Mouse (Mus musculus): ENCODE data around the gene Nxn.

Nxn gene

GRCm38 (mm10) chr11:76401398-76401797, 2.5 kb upstream of the Nxn start:
- no peak for DNase-seq (ENCODE audit: low read depth, low spot score)

DNA sequence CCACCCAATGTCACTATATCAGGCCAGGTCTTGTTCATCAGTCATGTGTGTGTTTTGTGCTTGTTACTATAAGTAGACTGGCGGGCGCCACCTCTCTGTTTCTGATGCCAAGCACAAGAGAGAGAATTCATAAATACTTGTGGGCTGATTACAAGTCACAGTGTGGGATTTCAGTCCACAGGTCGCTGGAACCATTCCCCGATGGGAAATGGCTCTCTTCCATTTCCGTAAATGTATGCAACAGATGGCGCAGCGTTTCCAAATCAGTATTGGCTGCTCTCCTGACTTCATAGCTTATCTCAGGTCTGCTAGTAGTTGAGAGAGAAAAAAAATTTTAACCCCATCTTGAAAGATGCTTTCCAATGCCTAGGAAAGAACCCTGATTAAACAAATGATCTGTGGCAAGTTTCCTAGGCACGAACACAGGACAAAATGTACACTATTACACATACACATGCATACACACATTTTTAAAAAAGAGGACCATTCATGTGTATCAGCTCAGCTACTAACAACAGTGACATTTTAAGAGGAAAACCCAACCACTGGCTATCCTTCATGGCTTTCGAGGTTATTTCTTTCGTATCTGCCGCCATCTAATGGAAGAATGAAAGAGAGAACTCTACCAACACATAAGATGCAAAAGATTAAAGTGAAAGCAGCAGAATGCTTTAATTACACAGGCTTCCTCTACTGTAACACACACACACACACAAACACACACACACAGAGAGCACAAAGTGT, 819 bp upstream of the Nxn start:
- peak; percentile 57 for DNase-seq (ENCODE audit: low read depth, low spot score)

- DNase-seq (ENCODE audit: low read depth, low spot score) = no peak
Observed at GRCm38 (mm10) chr11:76398312-76398797, 585 bp downstream of the Nxn start.

DNA sequence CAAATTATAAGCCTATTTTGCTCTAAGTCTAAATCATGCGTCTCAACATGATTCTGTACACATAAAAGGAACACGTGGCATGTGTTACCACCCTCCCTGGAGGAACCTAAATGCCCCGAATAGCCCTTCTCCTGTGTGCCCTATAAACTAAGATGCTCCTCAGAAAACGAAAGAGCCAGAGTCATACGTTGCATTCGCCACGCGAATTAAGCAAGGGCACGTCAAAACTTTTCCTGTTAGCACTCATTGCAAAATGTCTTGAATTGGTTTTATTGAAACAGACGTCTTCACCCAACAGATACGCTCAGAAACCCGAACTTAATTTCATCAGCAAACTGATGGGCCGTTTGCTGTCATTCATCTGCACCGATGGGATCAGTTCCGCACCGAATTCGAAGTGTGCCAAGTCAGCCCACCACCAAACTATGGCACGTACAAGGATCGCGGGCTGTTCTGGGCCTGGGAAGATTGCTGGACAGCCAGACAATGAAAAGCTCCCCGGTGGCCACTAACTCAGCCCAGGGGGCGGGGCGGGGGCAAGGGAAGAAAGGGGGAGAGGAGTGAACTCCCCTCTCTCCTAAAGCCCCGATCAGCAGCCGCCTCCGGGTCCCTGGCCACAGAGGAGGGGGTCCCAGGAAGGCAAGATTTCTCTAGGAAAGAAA, 1.2 kb downstream of the Nxn start:
- DNase-seq (ENCODE audit: low read depth, low spot score) = peak; percentile 24

DNA sequence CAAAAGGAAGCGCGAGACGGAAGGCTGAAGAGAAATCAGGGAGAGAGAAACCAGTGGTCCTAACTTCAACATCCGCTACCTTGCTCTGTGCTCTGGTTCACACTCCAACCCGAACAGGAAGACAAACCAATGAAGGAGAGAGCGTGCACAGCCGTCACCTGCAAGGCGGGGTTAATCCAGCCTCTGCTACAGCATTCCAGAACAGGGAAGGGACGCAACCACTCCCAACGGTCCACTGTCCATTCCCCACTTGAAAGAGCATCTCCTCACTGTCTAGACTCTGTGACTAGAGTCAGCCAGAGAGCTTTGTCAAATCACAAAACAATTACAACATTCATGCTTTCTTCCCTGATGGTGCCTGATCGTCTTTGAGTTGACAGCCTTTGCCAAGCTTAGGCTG, 5.9 kb downstream of the Nxn start:
- no peak for DNase-seq (ENCODE audit: low read depth, low spot score)

DNA sequence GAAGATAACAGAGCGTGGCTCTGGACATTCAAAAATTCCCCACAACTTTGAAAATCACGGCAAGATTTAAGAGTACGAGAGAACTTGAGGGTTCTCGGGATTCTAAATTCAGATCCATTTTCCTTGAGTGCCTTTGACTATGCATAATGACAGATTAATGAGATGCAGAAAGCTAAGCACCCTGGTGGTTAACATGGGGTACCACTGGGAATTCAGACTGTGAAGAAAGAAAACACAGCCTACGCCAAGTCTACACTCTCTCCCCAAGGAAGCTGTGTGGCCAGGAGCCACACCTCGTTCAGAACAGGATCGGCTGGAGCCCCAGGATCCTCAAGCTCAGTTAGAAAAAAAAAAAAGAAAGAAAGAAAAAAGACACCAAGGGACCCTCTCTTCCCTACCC, 6.4 kb downstream of the Nxn start:
- no peak for DNase-seq (ENCODE audit: low read depth, low spot score)

DNA sequence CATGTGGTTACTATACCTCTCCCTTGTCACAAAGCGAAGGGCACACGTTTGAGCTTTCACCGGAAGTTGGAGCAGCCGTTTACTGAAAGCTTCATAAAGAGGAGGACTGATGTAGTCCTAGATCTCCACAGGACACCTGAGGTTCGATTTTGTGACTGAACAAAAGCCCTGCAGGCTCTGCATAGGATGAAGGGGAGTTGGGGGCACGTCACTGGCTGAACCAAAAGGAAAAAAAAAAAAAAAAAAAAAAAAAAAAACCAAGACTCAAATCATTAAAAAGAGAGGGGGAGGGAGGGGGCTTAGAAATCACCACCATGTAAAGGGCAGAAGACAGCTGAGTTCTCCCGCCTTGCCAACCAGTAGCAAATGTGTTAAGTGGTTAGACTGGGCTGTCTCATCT, 10.2 kb downstream of the Nxn start:
- DNase-seq (ENCODE audit: low read depth, low spot score) = no peak

DNA sequence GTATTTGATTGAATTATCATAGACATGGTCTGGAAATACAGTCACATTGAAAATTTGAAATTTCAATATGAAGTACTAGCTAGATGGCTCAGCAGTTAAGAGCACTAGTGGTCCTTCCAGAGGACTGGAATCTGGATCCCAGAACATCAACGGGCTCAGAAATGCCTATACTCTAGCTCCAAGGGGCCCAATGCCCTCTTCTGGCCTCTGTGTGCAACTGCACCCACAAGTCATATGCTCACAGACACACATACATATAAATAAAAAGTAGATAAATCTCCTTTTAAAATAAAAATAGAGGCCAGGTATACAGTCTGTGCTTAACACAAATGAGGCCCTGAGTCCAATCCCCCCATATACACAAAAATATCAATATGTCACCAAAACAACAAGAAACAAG, 11.8 kb downstream of the Nxn start:
- no peak for DNase-seq (ENCODE audit: low read depth, low spot score)

DNA sequence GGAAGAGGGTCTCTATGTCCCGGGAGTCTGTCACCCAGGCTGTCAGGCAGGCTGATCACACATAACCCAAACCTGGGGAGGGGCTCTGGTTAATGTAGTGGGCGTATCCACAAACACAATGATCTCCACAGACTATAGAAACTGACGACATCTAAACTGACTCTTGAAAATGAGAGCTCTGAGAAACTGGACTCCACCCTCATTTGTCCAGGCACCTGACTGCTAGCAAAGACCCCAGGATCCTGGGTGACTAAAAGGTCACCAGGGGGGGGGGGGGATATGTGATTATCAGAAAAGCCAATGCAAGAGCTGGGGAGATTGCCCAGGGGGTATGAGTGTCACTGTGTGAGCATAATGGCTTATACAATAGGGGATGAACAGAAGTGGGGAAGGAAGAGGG, 13.2 kb downstream of the Nxn start:
- DNase-seq (ENCODE audit: low read depth, low spot score) = no peak

DNA sequence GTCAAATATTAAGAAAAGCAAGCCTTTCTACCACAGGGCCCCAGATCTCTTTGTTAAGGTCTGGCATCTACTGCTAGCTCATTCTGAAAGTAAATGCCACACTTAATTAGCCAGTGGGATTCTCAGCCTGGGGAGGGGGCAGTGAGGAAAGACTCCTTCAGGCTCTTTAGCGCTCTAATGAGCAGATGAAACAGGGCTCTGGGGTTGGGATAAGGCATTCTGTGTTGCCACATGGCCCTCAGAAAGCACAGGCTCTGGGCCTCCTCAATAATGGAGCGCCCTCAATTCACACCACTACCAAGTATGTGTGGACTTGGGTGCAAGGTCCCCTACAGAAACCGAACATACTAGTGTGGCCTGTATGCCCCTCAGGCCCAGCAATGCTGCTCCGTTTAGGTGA, 13.9 kb downstream of the Nxn start:
- DNase-seq (ENCODE audit: low read depth, low spot score) = no peak

DNA sequence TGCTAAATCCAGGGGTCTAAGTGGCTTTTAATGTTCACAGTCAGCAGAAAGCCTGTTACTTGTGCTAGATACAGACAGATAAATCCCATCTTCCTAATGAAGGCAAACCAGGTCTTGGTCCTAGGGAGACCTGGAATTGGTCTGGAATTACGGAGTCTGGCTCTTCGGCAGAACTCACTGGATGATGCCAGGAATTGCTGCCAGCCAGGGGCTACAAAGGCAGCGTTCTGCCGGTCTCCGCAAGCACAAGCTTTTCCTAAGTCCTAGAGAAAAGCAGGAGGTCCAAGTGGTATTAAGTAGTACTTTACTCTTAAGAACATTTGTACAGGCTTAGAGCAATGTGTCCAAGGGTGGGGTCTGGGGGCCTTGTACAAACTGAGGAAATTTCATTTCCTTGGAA, 14.6 kb downstream of the Nxn start:
- no peak for DNase-seq (ENCODE audit: low read depth, low spot score)

DNA sequence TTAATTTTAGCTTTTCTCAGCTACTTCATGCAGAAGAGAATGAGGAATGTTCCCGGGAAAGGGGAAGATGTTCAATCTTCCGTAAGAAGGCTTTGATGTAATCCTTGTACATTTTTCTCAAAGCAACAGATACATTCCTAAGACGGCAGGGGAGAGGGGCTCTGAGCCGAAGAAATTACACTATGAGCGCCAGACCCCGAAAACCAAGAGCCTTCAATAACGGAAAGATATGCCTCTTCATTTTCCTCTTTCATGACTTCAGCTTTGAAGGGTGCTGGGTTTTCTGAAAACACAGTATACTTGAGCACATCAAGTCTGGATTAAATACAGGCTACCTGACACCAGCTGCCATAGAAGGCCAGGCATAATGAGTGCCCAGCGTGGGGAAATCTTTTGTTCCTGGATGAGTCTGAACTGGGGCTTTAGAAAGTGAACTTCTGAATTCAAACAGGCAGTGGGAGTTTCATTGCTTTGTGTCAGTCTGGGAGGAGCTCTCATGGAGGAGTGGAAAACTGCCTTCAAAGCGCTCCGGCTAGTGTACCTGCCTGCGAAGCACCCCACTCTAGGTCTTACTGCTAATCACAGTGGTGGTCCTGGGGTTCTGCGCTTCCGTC, 16.1 kb downstream of the Nxn start:
- no peak for DNase-seq (ENCODE audit: low read depth, low spot score)

- no peak for DNase-seq (ENCODE audit: low read depth, low spot score)
Observed at GRCm38 (mm10) chr11:76381201-76381885, 17.6 kb downstream of the Nxn start.

GRCm38 (mm10) chr11:76379921-76380544, 18.9 kb downstream of the Nxn start:
- DNase-seq (ENCODE audit: low read depth, low spot score) = no peak

DNA sequence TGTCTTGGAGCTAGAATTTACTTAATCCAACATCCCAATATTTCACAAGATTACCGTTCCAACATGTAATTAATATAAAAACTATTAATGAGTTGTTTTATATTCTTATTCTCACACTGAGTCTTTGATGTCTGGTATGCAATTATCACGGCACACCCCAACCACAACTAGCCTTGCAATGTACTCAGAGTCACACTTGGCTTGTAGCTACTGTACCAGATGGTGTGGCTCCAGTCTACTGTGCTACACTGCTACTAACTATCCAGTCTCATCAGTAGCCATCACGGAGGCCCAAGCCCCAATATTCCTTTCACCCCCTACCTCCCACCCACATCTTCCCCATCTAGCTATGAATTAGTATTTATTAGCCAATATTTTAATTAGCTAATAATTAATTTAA, 22.5 kb downstream of the Nxn start:
- DNase-seq (ENCODE audit: low read depth, low spot score) = no peak

DNA sequence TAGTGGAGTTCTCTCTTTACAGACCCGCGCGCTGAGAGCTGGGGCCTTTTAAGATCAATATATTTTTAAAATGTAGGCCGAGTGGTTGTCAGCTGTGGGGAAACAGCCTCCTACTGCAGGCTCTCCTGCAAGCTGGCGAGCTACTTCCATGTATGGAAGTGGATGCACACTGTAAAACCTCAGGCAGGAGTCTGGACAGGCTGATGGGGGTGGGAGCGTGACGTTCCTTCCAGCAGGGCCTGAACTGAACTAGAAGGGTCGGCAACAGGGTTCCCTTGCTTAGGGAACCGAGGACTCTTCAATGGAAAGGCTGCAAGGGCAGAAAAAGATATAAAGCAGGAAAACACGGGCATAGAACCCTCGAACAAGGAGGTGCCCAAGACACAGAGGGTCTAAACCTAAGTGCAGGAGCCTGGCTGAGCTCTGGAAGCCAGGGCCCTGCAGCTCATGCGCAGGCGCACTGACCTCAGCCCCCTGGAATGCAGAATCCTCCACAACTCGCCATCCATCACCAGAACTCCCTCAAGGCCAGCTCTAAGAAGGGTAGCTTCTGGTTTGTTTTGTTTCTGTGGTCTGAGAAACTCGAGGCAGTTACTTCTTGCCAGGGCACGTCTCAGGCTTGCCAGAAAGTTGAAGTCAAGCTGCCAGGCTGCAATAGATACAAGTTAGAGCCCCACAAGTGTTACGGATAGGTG, 24.3 kb downstream of the Nxn start:
- no peak for DNase-seq (ENCODE audit: low read depth, low spot score)

DNA sequence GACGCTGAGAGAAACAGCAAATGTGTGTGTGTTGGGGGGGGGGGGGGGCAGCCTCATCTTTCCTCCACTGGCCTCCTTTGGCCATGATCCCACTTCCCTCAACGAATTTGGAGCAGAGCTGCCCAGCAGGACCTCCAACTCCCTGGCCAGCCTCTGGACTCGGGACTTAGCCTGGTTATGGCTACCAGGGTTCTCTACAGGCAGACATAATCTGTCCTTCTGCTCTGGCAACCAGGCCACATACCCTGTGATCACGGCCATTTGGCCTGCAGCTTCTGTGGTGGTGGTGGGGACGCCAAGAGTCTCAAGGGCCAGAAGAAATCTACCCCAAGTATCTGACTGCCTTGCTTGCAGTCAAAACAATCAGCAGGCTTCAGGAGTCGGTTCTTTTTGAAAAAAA, 26.4 kb downstream of the Nxn start:
- no peak for DNase-seq (ENCODE audit: low read depth, low spot score)

- DNase-seq (ENCODE audit: low read depth, low spot score) = no peak
Observed at GRCm38 (mm10) chr11:76372120-76372519, 26.8 kb downstream of the Nxn start.

DNA sequence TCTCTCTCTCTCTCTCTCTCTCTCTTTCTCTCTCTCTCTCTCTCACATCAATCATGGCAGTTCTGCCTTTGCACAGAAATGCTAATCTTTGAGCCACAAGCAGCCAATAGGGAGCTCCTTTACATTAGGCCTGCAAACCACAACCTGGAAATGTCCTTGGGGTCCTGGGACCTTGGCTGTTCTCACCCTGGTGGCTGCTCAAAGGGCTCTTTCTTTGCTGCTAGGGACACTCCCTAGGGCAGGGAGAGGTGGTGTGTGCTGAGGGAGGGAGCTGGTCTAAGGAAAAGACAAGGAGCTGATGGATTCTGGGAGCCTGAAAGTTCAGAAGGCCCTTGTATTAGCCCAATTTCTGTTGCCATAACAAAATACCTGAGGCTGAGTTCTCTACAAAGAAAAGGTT, 28.4 kb downstream of the Nxn start:
- no peak for DNase-seq (ENCODE audit: low read depth, low spot score)

GRCm38 (mm10) chr11:76366720-76367119, 32.2 kb downstream of the Nxn start:
- DNase-seq (ENCODE audit: low read depth, low spot score) = no peak

DNA sequence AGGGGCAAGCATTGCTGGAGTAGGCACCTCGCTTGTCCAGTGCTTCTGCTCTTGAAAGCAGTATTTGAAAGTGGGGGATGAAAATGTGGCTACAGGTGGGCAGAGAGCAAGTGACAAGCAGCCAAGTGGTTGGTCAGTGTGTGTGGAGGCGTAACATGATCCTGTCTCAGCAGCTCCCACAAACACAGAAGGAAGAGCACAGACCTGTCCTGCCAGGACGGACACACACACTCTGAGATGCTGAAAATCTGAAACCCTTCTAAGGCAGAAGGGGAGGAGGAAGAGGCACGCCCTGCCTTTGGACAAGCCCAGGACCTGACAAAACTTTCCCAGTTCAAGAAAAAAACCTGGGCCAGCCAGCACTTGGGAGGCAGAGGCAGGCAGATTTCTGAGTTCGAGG, 34.9 kb downstream of the Nxn start:
- DNase-seq (ENCODE audit: low read depth, low spot score) = no peak

Measured in CD4-positive helper T cell, adult 2 months (primary cell).